Mouse (Mus musculus): ENCODE results near the gene Oprm1. TPM values are rescaled to one million over a fixed set of nuclear protein-coding genes. Genes with fewer than 3 reads are reported as not detected.

Gene Oprm1
- polyA plus RNA-seq, 1 experiment from 2014 or later, result not detected

- H3K27ac ChIP-seq (replicated peaks), result no peak overlapping the region
- no peak overlapping the region for H3K4me3 ChIP-seq (replicated peaks)
- H3K27me3 ChIP-seq, result no peaks in the 10 kb centered on the region
- H3K4me1 ChIP-seq, result no peaks in the 10 kb centered on the region
- no peak overlapping the region for H3K9ac ChIP-seq
- WGBS, result 44% methylated on average over 3 of the region's 3 CpGs
- no peak for ATAC-seq (ENCODE audit: insufficient number of reproducible peaks, low FRiP score, low TSS enrichment, low read depth)
- no peak overlapping the region for H3K4me2 ChIP-seq (replicated peaks)
- no peaks in the 10 kb centered on the region for H3K9me3 ChIP-seq (replicated peaks)
- H3K36me3 ChIP-seq, result no peaks in the 10 kb centered on the region
Observed at GRCm38 (mm10) chr10:6934776-6935175, 176.5 kb downstream of the Oprm1 start.

GRCm38 (mm10) chr10:6936671-6937425, 178.5 kb downstream of the Oprm1 start:
- no peak for ATAC-seq (ENCODE audit: insufficient number of reproducible peaks, low FRiP score, low TSS enrichment, low read depth)
- Histone ChIP-seq H3K27ac (replicated peaks) (no peak overlapping the region), H3K36me3 (no peaks in the 10 kb centered on the region), H3K27me3 (no peaks in the 10 kb centered on the region), H3K4me2 (replicated peaks) (no peak overlapping the region), H3K4me1 (no peaks in the 10 kb centered on the region), H3K9me3 (replicated peaks) (no peaks in the 10 kb centered on the region), H3K9ac (no peak overlapping the region), H3K4me3 (replicated peaks) (no peak overlapping the region)
- WGBS, result 85% methylated on average over 4 of the region's 4 CpGs

GRCm38 (mm10) chr10:6953115-6953514, 194.8 kb downstream of the Oprm1 start:
- Histone ChIP-seq H3K4me2 (replicated peaks) (no peak overlapping the region), H3K9me3 (replicated peaks) (no peaks in the 10 kb centered on the region), H3K4me1 (no peaks in the 10 kb centered on the region), H3K9ac (no peak overlapping the region), H3K4me3 (replicated peaks) (no peak overlapping the region), H3K27ac (replicated peaks) (no peak overlapping the region), H3K27me3 (no peaks in the 10 kb centered on the region), H3K36me3 (no peaks in the 10 kb centered on the region)
- WGBS, result 79% methylated on average over 1 of the region's 1 CpGs
- ATAC-seq (ENCODE audit: insufficient number of reproducible peaks, low FRiP score, low TSS enrichment, low read depth), result no peak

GRCm38 (mm10) chr10:6954533-6954932, 196.2 kb downstream of the Oprm1 start:
- Histone ChIP-seq H3K36me3 (no peaks in the 10 kb centered on the region), H3K4me2 (replicated peaks) (no peak overlapping the region), H3K4me3 (replicated peaks) (no peak overlapping the region), H3K9ac (no peak overlapping the region), H3K4me1 (no peaks in the 10 kb centered on the region), H3K27me3 (no peaks in the 10 kb centered on the region), H3K27ac (replicated peaks) (no peak overlapping the region), H3K9me3 (replicated peaks) (no peaks in the 10 kb centered on the region)
- ATAC-seq (ENCODE audit: insufficient number of reproducible peaks, low FRiP score, low TSS enrichment, low read depth), result no peak

- 78% methylated on average over 2 of the region's 2 CpGs for WGBS
- Histone ChIP-seq H3K27me3 (no peaks in the 10 kb centered on the region), H3K27ac (replicated peaks) (no peak overlapping the region), H3K9me3 (replicated peaks) (no peaks in the 10 kb centered on the region), H3K4me1 (no peaks in the 10 kb centered on the region), H3K9ac (no peak overlapping the region), H3K36me3 (no peaks in the 10 kb centered on the region), H3K4me3 (replicated peaks) (no peak overlapping the region), H3K4me2 (replicated peaks) (no peak overlapping the region)
- no peak for ATAC-seq (ENCODE audit: insufficient number of reproducible peaks, low FRiP score, low TSS enrichment, low read depth)
Observed at GRCm38 (mm10) chr10:6956357-6956756, 198.1 kb downstream of the Oprm1 start.

GRCm38 (mm10) chr10:6958791-6959190, 200.5 kb downstream of the Oprm1 start:
- no peaks in the 10 kb centered on the region for H3K4me1 ChIP-seq
- WGBS, result 81% methylated on average over 5 of the region's 5 CpGs
- ATAC-seq (ENCODE audit: insufficient number of reproducible peaks, low FRiP score, low TSS enrichment, low read depth), result no peak
- H3K4me2 ChIP-seq (replicated peaks), result no peak overlapping the region
- no peaks in the 10 kb centered on the region for H3K36me3 ChIP-seq
- no peak overlapping the region for H3K27ac ChIP-seq (replicated peaks)
- no peak overlapping the region for H3K4me3 ChIP-seq (replicated peaks)
- no peaks in the 10 kb centered on the region for H3K27me3 ChIP-seq
- H3K9me3 ChIP-seq (replicated peaks), result no peaks in the 10 kb centered on the region
- H3K9ac ChIP-seq, result no peak overlapping the region

- H3K4me2 ChIP-seq (replicated peaks), result no peak overlapping the region
- no peaks in the 10 kb centered on the region for H3K27me3 ChIP-seq
- no peak for ATAC-seq (ENCODE audit: insufficient number of reproducible peaks, low FRiP score, low TSS enrichment, low read depth)
- H3K9me3 ChIP-seq (replicated peaks), result no peaks in the 10 kb centered on the region
- no peaks in the 10 kb centered on the region for H3K36me3 ChIP-seq
- H3K27ac ChIP-seq (replicated peaks), result no peak overlapping the region
- H3K4me3 ChIP-seq (replicated peaks), result no peak overlapping the region
- WGBS, result 78% methylated on average over 8 of the region's 8 CpGs
- no peaks in the 10 kb centered on the region for H3K4me1 ChIP-seq
- no peak overlapping the region for H3K9ac ChIP-seq
Observed at GRCm38 (mm10) chr10:6967588-6968242, 209.4 kb downstream of the Oprm1 start.

GRCm38 (mm10) chr10:6968334-6968733, 210.0 kb downstream of the Oprm1 start:
- no peaks in the 10 kb centered on the region for H3K9me3 ChIP-seq (replicated peaks)
- H3K27me3 ChIP-seq, result no peaks in the 10 kb centered on the region
- WGBS, result 85% methylated on average over 1 of the region's 1 CpGs
- no peaks in the 10 kb centered on the region for H3K36me3 ChIP-seq
- no peak overlapping the region for H3K4me2 ChIP-seq (replicated peaks)
- no peak overlapping the region for H3K4me3 ChIP-seq (replicated peaks)
- H3K9ac ChIP-seq, result no peak overlapping the region
- ATAC-seq (ENCODE audit: insufficient number of reproducible peaks, low FRiP score, low TSS enrichment, low read depth), result no peak
- no peaks in the 10 kb centered on the region for H3K4me1 ChIP-seq
- no peak overlapping the region for H3K27ac ChIP-seq (replicated peaks)

- H3K27me3 ChIP-seq, result no peaks in the 10 kb centered on the region
- no peaks in the 10 kb centered on the region for H3K36me3 ChIP-seq
- no peak overlapping the region for H3K4me2 ChIP-seq (replicated peaks)
- WGBS, result 70% methylated on average over 2 of the region's 2 CpGs
- H3K9ac ChIP-seq, result no peak overlapping the region
- H3K4me1 ChIP-seq, result no peaks in the 10 kb centered on the region
- no peak overlapping the region for H3K4me3 ChIP-seq (replicated peaks)
- H3K9me3 ChIP-seq (replicated peaks), result no peaks in the 10 kb centered on the region
- H3K27ac ChIP-seq (replicated peaks), result no peak overlapping the region
- ATAC-seq (ENCODE audit: insufficient number of reproducible peaks, low FRiP score, low TSS enrichment, low read depth), result no peak
Observed at GRCm38 (mm10) chr10:6977843-6978242, 219.5 kb downstream of the Oprm1 start.

- Histone ChIP-seq H3K9me3 (replicated peaks) (no peaks in the 10 kb centered on the region), H3K27me3 (no peaks in the 10 kb centered on the region), H3K27ac (replicated peaks) (no peak overlapping the region), H3K9ac (no peak overlapping the region), H3K36me3 (no peaks in the 10 kb centered on the region), H3K4me1 (no peaks in the 10 kb centered on the region), H3K4me2 (replicated peaks) (no peak overlapping the region), H3K4me3 (replicated peaks) (no peak overlapping the region)
- ATAC-seq (ENCODE audit: insufficient number of reproducible peaks, low FRiP score, low TSS enrichment, low read depth), result no peak
- 84% methylated on average over 1 of the region's 1 CpGs for WGBS
Observed at GRCm38 (mm10) chr10:6978733-6979132, 220.4 kb downstream of the Oprm1 start.

GRCm38 (mm10) chr10:6979216-6979615, 220.9 kb downstream of the Oprm1 start:
- Histone ChIP-seq H3K27me3 (no peaks in the 10 kb centered on the region), H3K9ac (no peak overlapping the region), H3K27ac (replicated peaks) (no peak overlapping the region), H3K4me2 (replicated peaks) (no peak overlapping the region), H3K4me1 (no peaks in the 10 kb centered on the region), H3K4me3 (replicated peaks) (no peak overlapping the region), H3K9me3 (replicated peaks) (no peaks in the 10 kb centered on the region), H3K36me3 (no peaks in the 10 kb centered on the region)
- 60% methylated on average over 7 of the region's 7 CpGs for WGBS
- no peak for ATAC-seq (ENCODE audit: insufficient number of reproducible peaks, low FRiP score, low TSS enrichment, low read depth)

GRCm38 (mm10) chr10:6979789-6980188, 221.5 kb downstream of the Oprm1 start:
- no peaks in the 10 kb centered on the region for H3K27me3 ChIP-seq
- no peaks in the 10 kb centered on the region for H3K36me3 ChIP-seq
- ATAC-seq (ENCODE audit: insufficient number of reproducible peaks, low FRiP score, low TSS enrichment, low read depth), result no peak
- no peaks in the 10 kb centered on the region for H3K9me3 ChIP-seq (replicated peaks)
- no peak overlapping the region for H3K27ac ChIP-seq (replicated peaks)
- H3K4me1 ChIP-seq, result no peaks in the 10 kb centered on the region
- no peak overlapping the region for H3K9ac ChIP-seq
- H3K4me3 ChIP-seq (replicated peaks), result peak overlapping the region; percentile 21; the same call in 1 of the 2 replicates
- peak overlapping the region; percentile 22 for H3K4me2 ChIP-seq (replicated peaks)
- 39% methylated on average over 8 of the region's 8 CpGs for WGBS
